Mouse (Mus musculus): ENCODE results near the gene Htr5b.

Htr5b gene

GRCm38 (mm10) chr1:121528399-121528720 lies at the start of gene Htr5b:
Gene Htr5b, minus strand, starts transcription at chr1:121528465.
- in situ Hi-C loops (cut with MseI, MboI) = no loop called here

- in situ Hi-C loops (cut with MseI, MboI) = no loop called here
These were observed 49.2 kb upstream of the Htr5b start for GRCm38 (mm10) chr1:121577491-121577890.

DNA sequence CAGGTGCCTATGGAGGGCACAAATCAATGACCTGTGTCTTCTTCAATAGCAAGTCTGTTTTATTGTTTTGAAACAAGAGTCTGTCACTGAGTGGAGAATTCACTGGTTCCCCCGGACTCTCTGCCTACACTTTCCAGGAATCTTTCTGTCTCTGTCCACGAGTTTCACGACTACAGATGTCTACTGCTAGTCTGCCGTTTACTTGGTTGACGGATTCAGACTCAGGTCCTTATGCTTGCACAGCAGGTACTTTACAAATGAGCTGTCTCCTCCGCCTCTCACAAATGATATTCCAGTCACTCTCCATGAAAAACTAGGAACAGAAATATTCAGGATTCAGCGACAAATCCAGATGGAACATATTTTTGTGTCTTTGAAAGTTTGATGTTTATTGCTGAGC lies 42.3 kb upstream of the Htr5b start:
- in situ Hi-C loops (cut with MseI, MboI) = no loop called here

DNA sequence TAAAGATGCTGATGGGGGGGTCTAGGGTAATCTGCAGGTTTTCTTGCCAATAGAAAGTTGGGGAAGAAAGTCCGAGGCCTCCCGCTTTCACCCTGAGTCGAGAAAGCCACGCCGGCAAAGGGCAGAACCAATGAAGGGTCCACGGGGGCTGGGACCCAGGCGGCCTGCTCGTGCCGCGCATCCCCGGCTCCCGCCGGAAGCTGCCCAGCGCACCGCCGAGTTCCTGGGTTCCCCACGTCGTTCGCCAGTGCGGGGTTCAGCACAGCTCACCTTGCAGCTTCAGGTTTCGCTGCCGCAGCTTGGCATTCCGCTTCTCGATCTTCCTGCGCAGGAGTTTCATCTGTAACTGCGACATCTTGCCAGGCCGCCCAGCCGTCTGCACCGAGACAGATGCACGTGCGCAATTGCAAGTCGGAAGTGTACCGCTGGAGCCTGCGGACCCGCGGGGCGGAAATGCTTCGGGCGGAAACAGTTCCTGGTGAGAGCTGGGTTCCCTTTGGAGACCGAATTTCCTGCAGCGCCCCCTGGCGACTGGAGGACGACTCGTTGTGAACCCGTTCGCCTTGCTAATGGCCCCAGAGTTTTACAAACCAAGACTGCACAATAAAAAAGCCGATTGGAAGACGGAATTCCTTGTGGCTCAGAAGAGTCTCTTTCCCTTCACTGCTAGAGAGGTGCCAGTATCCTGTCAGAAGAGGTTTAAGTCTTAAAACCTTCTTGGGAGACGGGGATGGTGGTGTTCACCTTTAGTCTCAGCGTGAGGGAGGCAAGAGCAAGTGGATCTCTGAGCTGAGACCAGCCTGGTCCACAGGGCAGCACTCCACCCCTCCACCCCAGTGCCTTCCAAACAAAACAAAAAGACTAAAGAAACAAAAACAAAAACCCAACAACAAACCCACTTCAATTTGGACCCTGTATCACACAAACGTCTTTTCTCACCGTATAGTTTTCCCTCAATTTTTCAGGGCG lies 39.5 kb upstream of the Htr5b start, which contains the start of gene Ddx18:
Gene Ddx18 (minus strand): TSS at position 469 of the 969 bp plus-strand sequence.
- in situ Hi-C loops (cut with MseI, MboI) = no loop called here

- in situ Hi-C loops (cut with MseI, MboI) = loop anchor here (10.0 kb wide), 2 partner anchors 113 to 123 kb away; partner anchors contain the start of gene Ccdc93 (in 1 of the 2)
These were observed 29.6 kb upstream of the Htr5b start for GRCm38 (mm10) chr1:121557861-121558260.

- in situ Hi-C loops (cut with MseI, MboI) = loop anchor here (10.0 kb wide), 2 partner anchors 107 to 117 kb away; partner anchors contain the start of gene Ccdc93 (in 1 of the 2)
These were observed 23.2 kb upstream of the Htr5b start for GRCm38 (mm10) chr1:121551457-121551835.

DNA sequence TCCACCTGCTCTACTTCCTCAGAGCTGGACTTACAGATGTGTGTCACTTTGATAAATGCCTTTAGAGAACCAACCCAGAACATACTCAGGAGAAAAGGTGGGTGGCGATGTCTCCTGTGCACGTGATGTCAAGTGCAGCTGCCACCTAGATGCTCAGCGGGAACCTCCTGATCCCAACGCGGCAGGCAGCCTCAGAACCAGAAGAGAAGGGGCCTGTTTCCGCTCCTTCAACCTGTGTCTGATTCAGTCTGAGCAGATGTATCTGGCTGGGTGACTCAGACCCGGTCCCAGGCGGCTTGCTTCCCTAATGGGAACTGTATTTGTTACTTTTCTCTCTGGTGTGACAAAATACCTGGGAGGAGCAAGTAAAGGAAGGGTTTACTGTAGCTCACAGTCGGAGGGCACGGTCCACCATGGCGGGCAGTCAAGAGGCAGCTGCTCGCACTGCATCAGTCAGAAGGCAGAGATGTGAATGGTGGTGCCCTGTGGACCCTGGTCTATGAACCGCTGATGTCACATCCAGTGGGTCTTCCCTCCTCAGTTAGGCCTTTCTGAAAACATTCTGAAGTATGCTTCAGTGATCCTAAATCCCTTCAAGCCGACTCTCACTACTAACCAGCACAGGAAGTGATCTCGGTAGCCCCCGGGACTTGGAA lies 22.7 kb upstream of the Htr5b start:
- in situ Hi-C loops (cut with MseI, MboI) = loop anchor here (10.0 kb wide), 2 partner anchors 106 to 116 kb away; partner anchors contain the start of gene Ccdc93 (in 1 of the 2)

DNA sequence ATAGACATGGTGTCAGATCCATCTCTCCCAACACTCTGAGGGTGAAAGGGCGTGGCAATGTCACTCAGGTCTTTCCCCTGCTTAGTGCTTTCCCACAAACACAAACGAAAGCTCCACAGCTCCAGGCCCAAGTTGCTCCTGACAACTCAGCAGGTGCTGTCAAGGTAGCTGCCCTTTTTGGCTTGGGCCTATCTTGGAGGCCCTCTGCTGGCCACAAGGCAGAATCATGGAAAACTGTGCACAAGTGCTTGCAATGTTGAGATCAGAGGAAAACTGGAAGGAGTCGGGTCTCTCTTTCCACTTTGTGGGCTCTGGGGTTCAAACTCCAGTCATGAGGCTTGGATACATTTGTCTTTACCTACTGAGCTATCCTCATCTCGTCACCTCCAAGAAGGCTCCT lies 21.2 kb upstream of the Htr5b start:
- in situ Hi-C loops (cut with MseI, MboI) = no loop called here

DNA sequence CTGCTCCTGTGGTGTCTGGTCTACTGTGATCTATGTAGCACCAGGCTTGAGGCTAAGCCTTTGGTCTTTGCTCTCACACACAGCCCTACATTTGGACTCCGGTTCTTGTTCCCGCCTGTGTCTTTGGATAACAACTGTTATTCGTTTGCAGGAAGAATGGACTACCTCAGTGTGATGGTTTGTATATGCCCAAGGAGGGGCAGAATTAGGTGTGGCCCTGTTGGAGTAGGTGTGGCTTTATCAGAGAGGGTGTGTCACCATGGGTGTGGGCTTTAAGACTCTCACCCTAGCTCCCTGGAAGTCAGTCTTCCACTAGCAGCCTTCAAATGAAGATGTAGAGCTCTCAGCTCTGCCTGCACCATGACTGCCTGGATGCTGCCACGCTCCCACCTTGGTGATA lies 20.4 kb upstream of the Htr5b start:
- in situ Hi-C loops (cut with MseI, MboI) = no loop called here

DNA sequence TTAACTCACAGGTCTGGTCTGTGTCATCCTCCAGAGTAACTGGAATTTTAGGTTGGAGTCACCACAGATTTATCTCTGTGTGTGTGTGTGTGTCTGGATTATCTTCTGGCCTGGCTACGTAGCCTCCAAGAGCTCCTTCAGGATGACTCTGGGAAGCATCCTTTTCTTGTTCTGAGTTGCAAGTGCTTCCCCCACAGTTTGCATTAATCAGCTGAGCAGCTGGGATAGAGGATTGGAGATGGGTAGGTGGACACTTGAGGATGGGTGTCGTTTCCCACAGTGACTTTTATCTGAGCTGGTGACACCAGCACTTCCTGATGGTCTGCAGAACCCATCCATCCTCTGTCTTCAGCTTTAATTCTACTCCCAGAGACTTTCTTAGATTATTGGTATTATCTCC lies 18.6 kb upstream of the Htr5b start:
- in situ Hi-C loops (cut with MseI, MboI) = no loop called here

GRCm38 (mm10) chr1:121540361-121540760 lies 12.1 kb upstream of the Htr5b start:
- in situ Hi-C loops (cut with MseI, MboI) = no loop called here

- in situ Hi-C loops (cut with MseI, MboI) = no loop called here
These were observed 3.2 kb upstream of the Htr5b start for GRCm38 (mm10) chr1:121531439-121531838.

DNA sequence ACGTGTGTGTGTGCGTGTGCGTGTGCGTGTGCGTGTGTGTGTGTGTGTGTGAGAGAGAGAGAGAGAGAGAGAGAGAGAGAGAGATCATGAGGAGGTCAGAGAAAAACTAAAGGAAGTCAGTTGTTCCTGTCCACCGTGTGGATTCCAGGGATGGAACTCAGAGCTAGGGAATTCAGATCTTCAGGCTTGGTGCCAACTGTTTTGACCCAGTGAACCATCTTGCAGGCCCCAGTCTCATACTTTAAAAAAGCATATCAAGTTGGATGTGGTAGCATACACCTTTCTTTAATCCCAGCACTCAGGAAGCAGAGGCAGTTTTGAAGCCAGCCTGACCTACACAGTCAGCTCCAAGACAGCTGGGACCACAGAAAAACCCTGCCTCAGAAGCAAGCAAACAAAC lies 1.0 kb upstream of the Htr5b start:
- in situ Hi-C loops (cut with MseI, MboI) = no loop called here

- in situ Hi-C loops (cut with MseI, MboI) = no loop called here
These were observed 466 bp downstream of the Htr5b start for GRCm38 (mm10) chr1:121527600-121528398.

- in situ Hi-C loops (cut with MseI, MboI) = no loop called here
These were observed 1.2 kb downstream of the Htr5b start for GRCm38 (mm10) chr1:121527061-121527460.

DNA sequence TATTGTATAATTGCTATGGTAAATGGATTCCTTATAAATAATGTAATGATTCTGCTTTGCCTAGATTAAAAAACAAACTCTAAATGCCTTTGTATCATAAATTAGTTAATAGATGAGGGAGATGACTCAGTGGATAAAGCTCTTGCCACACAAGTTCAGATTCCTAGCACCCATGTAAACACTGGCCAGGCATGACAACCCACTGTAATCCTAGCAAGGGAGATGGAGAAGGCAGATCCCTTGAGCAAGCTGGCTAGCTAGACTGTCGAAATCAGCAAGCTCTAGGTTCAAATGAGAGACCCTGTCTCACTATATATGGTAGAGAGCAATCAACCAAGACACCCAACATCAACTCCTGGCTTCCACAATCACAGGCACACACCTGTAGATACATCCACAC lies 9.7 kb downstream of the Htr5b start:
- in situ Hi-C loops (cut with MseI, MboI) = no loop called here

GRCm38 (mm10) chr1:121511966-121512365 lies 16.3 kb downstream of the Htr5b start:
- in situ Hi-C loops (cut with MseI, MboI) = no loop called here

DNA sequence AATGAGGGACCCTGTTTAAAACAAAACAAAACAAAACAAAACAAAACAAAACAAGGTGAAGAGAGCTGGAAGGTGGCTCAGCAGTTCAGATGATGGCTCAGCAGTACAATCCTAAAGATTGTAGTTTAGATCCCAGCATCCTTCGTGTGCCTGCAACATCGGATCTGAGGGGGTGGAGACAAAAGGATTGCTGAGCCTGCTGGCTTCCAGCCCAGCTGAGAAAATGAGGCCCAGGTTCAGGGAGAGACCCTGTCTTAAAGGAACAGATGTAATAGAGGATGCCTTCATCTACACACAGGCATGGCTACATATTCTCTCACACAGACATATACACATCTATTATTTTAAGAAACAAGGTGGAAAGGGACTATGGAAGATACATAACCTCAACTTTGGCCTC lies 17.1 kb downstream of the Htr5b start:
- in situ Hi-C loops (cut with MseI, MboI) = no loop called here

DNA sequence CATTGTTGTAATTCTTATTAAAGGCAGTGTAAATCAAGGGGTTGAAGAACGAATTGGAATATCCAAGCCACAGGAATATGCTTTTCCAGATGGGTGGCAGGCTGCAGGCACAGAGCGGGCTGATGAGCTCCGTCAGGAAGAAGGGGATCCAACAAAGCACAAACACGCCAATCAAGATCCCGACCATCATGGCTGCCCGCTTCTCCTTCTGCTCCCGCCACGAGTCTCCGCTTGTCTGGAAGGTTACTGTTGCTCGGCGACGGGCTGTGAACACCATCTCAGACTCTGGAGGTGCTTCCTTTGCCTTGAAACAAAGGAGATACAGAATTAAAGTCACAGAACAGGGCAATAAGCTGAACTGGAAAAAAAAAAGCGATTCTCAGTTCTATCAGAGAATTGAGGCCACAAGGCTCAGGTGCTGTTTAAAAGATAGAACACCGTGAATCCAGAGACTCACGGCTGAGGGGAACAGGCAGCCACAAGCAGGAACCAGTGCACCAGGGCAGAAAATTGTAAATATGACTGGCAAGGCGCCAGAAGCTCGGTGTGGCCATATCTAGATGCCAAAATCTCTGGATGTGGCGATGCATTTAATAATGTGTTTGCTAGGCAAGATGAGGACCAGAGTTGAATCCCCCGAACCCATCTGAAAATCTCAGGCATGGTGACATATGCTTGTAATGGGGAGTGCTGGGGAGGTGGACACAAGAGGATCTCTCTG lies 17.7 kb downstream of the Htr5b start:
- in situ Hi-C loops (cut with MseI, MboI) = no loop called here

GRCm38 (mm10) chr1:121508729-121509128 lies 19.5 kb downstream of the Htr5b start:
- in situ Hi-C loops (cut with MseI, MboI) = no loop called here

DNA sequence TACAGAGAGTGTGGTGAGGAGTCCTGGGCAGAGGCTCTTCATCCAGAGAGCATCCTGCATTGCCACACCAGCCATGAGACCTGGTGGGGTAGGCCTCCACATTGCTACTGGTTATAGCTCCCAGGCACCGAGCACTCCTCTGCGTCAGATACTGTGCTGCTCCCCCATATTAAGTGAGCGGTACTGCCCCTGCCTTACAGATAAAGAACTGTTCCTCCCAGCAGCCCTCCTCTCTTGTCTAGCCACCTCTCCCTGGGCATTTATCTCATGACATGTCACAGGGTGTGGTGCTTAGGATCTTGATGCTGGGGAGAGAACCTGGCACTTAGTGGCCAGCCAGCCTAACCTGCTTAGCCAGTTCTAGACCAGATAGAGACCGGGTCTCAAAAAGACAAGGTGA lies 31.2 kb downstream of the Htr5b start:
- in situ Hi-C loops (cut with MseI, MboI) = no loop called here
